Mouse (Mus musculus) heart, embryonic 14.5 days (tissue): Measurements from ENCODE around the gene Rab20. TPM values are rescaled to one million over a fixed set of nuclear protein-coding genes. Genes with fewer than 3 reads are reported as not detected.

Experiments used
- ATAC-seq: fragments of 200-750 bp; cut with Nextera tagmentation; 2 replicates; pipeline ENCODE4 v1.8.0; 2017; ENCODE audit warnings: low read depth, moderate TSS enrichment; ENCODE audit not compliant: insufficient number of reproducible peaks, insufficient read depth, low FRiP score
- H3K27ac ChIP-seq, 2 experiments: fragments of 200-500 bp in 1 of 2; fragments of 300-500 bp in 1 of 2; sonication (generic) in 1 of 2; replicated peaks in 1 of 2; 2 replicates each; pipeline ENCODE4 v1.5.1; 2012 to 2014; ENCODE audit warnings: low read depth in 2 of 2, low read length in 2 of 2, control low read depth in 1 of 2, mild to moderate bottlenecking in 1 of 2, mixed read lengths in 1 of 2; ENCODE audit not compliant: control insufficient read depth in 1 of 2, insufficient read depth in 1 of 2
- H3K27me3 ChIP-seq: fragments of 300-500 bp; sonication (generic); 2 replicates; pipeline ENCODE4 v1.6.1; 2014; ENCODE audit warnings: mild to moderate bottlenecking, low read length, control low read depth; ENCODE audit not compliant: control insufficient read depth, insufficient read depth
- H3K36me3 ChIP-seq: fragments of 300-500 bp; sonication (generic); 2 replicates; pipeline ENCODE4 v1.6.1; 2014; ENCODE audit warnings: mild to moderate bottlenecking, control low read depth, low read length, mixed read lengths; ENCODE audit not compliant: control insufficient read depth, insufficient read depth
- H3K4me1 ChIP-seq, 2 experiments: fragments of 200-500 bp in 1 of 2; fragments of 300-500 bp in 1 of 2; sonication (generic) in 1 of 2; 2 replicates each; pipeline ENCODE4 v1.6.1; 2012 to 2014; ENCODE audit warnings: low read length in 2 of 2, control low read depth in 1 of 2, mixed read lengths in 1 of 2; ENCODE audit not compliant: control insufficient read depth in 2 of 2, insufficient read depth in 2 of 2
- H3K4me2 ChIP-seq: fragments of 300-500 bp; sonication (generic); 2 replicates; pipeline ENCODE4 v1.6.1; 2014; ENCODE audit warnings: mild to moderate bottlenecking, low read length
- H3K4me3 ChIP-seq, 2 experiments: fragments of 200-500 bp in 1 of 2; fragments of 300-500 bp in 1 of 2; sonication (generic) in 1 of 2; 2 replicates each; pipeline ENCODE4 v1.5.1; 2012 to 2014; ENCODE audit warnings: low read length in 2 of 2, mild to moderate bottlenecking in 2 of 2, control low read depth in 1 of 2, low read depth in 1 of 2, moderate library complexity in 1 of 2; ENCODE audit not compliant: control insufficient read depth in 1 of 2, insufficient read depth in 1 of 2
- H3K9ac ChIP-seq: fragments of 300-500 bp; sonication (generic); 2 replicates; pipeline ENCODE4 v1.6.1; 2014; ENCODE audit warnings: mild to moderate bottlenecking, low read length
- H3K9me3 ChIP-seq: fragments of 300-500 bp; sonication (generic); 2 replicates; pipeline ENCODE4 v1.6.1; 2016; ENCODE audit warnings: low read length, control low read depth; ENCODE audit not compliant: control insufficient read depth
- WGBS: fragments of 180-500 bp; shearing (Covaris S2); extraction: QIAGEN DNeasy Blood & Tissue Kit; methylation state at CpG from one replicate; pipeline ENCODE4 v1.1.7; 2014; 5-methylcytosine and 5-hydroxymethylcytosine counted together
- polyA plus RNA-seq: library from polyadenylated mRNA; unstranded; fragments of >200 nt; fragmentation: Nextera tagmentation; extraction: Ambion mirVana; gene quantifications from 2 replicates; pipeline ENCODE4 v1.2.1, GENCODE M21; 2014

Gene Rab20
- polyA plus RNA-seq, 1 experiment from 2014 or later = 39.7 TPM

DNA sequence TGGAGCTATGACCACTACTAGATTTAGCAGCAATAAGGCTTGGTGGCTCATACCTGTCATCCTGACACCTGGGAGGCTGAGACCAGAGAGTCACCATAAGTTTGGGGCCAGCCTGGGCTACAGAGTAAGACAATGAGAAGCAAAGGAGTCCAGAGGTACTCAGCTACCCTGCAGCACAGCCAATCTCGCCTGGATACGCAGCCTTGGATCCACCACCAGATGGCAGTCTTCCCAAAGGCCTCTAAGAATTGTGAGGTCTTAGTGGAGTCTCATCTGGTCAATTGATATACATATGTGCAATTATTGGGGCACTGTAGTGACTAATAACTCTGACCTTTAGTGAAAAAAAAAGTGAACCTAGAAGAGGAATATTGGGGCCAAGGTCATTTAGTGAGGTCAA is 58.9 kb downstream of the Rab20 start:
- H3K4me3 ChIP-seq = no peak overlapping the region
- no peak overlapping the region for H3K9ac ChIP-seq
- peak; percentile 16; the same call in 1 of the 2 replicates for ATAC-seq
- H3K27ac ChIP-seq = peak overlapping the region in 1 of 2 experiments; percentile 55; a peak in 2 of 4 replicates
- no peak overlapping the region for H3K4me2 ChIP-seq
- H3K9me3 ChIP-seq = no peaks in the 10 kb centered on the region
- H3K36me3 ChIP-seq = peaks cover 85% of the 10 kb centered on the region
- H3K27me3 ChIP-seq = no peaks in the 10 kb centered on the region
- 26% methylated on average over 2 of the region's 2 CpGs for WGBS
- peaks cover 12 to 24% of the 10 kb centered on the region in 2 experiments; a peak in 3 of 4 replicates for H3K4me1 ChIP-seq

GRCm38 (mm10) chr8:11419232-11419631 is 59.3 kb downstream of the Rab20 start:
- Histone ChIP-seq H3K4me2 (peak overlapping the region; percentile 11; the same call in 1 of the 2 replicates), H3K9ac (peak overlapping the region; percentile 21; the same call in 1 of the 2 replicates), H3K9me3 (no peaks in the 10 kb centered on the region), H3K36me3 (peaks cover 84% of the 10 kb centered on the region), H3K4me1 (peaks cover 12 to 24% of the 10 kb centered on the region in 2 experiments; a peak in 3 of 4 replicates), H3K4me3 (no peak overlapping the region), H3K27me3 (no peaks in the 10 kb centered on the region), H3K27ac (peak overlapping the region; percentile 6 to 55; a peak in 2 of 4 replicates)
- WGBS = 25% methylated on average over 6 of the region's 6 CpGs
- ATAC-seq = peak; percentile 42; the same call in 1 of the 2 replicates

- Histone ChIP-seq H3K9ac (no peak overlapping the region), H3K4me3 (no peak overlapping the region), H3K27me3 (no peaks in the 10 kb centered on the region), H3K36me3 (peaks cover 83% of the 10 kb centered on the region), H3K4me1 (peaks cover 18 to 32% of the 10 kb centered on the region in 2 experiments; a peak in 3 of 4 replicates), H3K9me3 (no peaks in the 10 kb centered on the region), H3K27ac (no peak overlapping the region), H3K4me2 (no peak overlapping the region)
- ATAC-seq = no peak
- 77% methylated on average over 13 of the region's 13 CpGs for WGBS
Observed at GRCm38 (mm10) chr8:11417762-11418161, 60.7 kb downstream of the Rab20 start.

GRCm38 (mm10) chr8:11415089-11415488 is 63.4 kb downstream of the Rab20 start:
- no peak overlapping the region for H3K4me3 ChIP-seq
- no peak overlapping the region for H3K27ac ChIP-seq
- H3K4me2 ChIP-seq = no peak overlapping the region
- H3K4me1 ChIP-seq = peaks cover 20 to 29% of the 10 kb centered on the region in 2 experiments
- no peaks in the 10 kb centered on the region for H3K27me3 ChIP-seq
- H3K9ac ChIP-seq = no peak overlapping the region
- ATAC-seq = no peak
- WGBS = 88% methylated on average over 10 of the region's 10 CpGs
- H3K36me3 ChIP-seq = peaks cover 80% of the 10 kb centered on the region
- no peaks in the 10 kb centered on the region for H3K9me3 ChIP-seq

DNA sequence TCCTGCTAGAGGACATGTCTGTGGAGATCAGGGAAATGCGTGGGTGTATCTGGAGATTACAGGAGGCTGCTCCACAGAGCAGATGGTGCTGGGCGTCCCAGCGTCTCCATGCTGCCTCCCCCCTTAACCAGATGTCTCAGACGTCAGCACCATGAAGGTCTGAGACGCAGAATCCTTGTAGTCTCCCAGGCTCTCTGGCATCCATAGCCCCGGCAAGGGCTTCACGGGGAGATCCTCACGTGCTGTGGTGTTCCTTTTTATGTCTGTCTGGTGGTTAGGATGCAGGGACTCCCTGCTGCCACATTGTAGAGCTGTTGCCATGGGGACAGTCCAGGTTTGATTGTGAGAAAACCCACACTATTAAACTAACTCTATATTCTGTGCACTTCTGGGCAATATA is 64.2 kb downstream of the Rab20 start:
- 60% methylated on average over 8 of the region's 8 CpGs for WGBS
- H3K27ac ChIP-seq = no peak overlapping the region
- H3K9ac ChIP-seq = 0 out of 2 replicates have a peak overlapping the region, but pooled peaks have one; percentile 17
- H3K4me1 ChIP-seq = peaks cover 20 to 26% of the 10 kb centered on the region in 2 experiments
- H3K4me3 ChIP-seq = no peak overlapping the region
- H3K27me3 ChIP-seq = no peaks in the 10 kb centered on the region
- H3K4me2 ChIP-seq = no peak overlapping the region
- H3K9me3 ChIP-seq = no peaks in the 10 kb centered on the region
- ATAC-seq = no peak
- peaks cover 86% of the 10 kb centered on the region for H3K36me3 ChIP-seq

DNA sequence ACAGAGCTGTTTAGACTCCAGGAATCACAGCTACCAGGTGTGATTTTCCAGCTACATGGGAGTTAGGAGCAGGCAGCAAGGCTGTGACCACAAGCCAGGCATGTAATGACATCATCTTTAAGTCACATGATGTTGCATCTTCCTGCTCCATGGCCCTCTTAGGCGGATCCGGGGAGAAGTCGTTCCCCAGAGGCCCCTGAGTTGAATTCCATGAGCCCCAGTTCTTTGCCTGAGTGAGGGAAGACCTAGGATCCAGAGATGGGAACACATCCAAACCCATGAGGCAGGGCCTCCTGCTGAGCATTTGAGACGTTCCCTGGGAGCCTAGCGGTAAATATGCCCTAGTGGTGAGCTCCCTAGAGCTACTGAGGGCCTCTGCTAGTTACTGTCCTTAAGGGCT is 66.1 kb downstream of the Rab20 start:
- peaks cover 91% of the 10 kb centered on the region for H3K36me3 ChIP-seq
- H3K27ac ChIP-seq = peak overlapping the region in 1 of 2 experiments; percentile 27; a peak in 1 of 4 replicates
- no peak overlapping the region for H3K4me2 ChIP-seq
- H3K9ac ChIP-seq = no peak overlapping the region
- no peak for ATAC-seq
- WGBS = 40% methylated on average over 5 of the region's 5 CpGs
- no peaks in the 10 kb centered on the region for H3K9me3 ChIP-seq
- H3K27me3 ChIP-seq = no peaks in the 10 kb centered on the region
- no peak overlapping the region for H3K4me3 ChIP-seq
- peaks cover 14 to 20% of the 10 kb centered on the region in 2 experiments for H3K4me1 ChIP-seq

DNA sequence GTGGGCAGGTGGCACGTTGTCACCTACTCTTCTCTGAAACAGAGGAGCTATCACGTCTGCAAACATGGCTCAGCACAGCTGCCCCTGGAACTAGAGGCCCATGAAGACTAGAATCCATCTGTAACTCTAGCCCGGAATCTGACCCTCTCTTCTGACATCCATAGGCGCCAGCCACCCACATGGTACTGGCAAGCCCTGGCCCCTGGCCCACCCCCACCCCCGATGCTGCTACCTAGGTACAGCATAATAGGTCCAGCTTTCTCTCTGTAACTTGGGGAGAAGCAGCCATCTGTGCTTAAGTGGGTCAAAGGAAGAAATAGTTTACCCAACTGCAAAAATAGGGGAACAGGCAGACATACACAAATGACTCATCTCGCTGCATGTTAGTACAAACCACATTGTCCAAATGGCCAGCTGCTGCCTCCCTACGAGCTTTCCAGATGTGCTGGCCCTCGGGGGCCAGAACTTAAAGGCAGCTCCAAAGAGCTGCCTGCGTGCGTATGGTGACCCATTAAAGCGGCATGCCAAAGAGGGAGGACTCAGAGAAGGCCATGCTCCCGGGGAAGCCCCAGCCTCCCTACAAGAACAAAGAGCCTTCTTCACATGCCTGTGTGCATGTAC is 66.9 kb downstream of the Rab20 start:
- WGBS = 69% methylated on average over 12 of the region's 12 CpGs

More for the DNA sequence above, 66.9 kb downstream of the Rab20 start:
- H3K36me3 ChIP-seq = peaks cover 91% of the 10 kb centered on the region
- no peak overlapping the region for H3K4me3 ChIP-seq
- H3K4me2 ChIP-seq = no peak overlapping the region
- no peak for ATAC-seq
- H3K27me3 ChIP-seq = no peaks in the 10 kb centered on the region
- H3K9me3 ChIP-seq = no peaks in the 10 kb centered on the region
- H3K4me1 ChIP-seq = peaks cover 17 to 26% of the 10 kb centered on the region in 2 experiments
- H3K9ac ChIP-seq = no peak overlapping the region
- H3K27ac ChIP-seq = no peak overlapping the region
